Mouse (Mus musculus): ENCODE data around the gene Ppp4r1.

Gene Ppp4r1

DNA sequence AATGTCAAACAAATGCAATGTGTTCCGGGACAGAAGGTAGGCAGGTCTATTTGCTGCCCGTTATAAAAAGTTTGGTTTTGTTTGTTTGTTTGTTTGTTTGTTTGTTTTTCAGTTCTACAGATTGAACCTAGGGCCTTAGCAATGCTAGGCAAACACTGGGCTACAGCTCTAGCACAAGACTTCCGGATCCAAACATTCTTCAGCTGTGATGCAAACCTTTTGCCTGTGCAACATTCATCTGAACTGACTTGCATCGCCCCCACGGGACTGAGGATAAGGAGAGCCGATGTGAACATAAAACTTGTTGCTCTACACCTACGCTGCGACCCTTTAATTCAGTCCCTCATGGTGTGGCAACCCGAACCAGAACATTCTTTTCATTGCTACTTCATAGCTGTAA lies 104.2 kb downstream of the Ppp4r1 start:
- no peak for DNase-seq (ENCODE audit: low read depth in 1 of 2, low spot score in 2 of 2)

DNA sequence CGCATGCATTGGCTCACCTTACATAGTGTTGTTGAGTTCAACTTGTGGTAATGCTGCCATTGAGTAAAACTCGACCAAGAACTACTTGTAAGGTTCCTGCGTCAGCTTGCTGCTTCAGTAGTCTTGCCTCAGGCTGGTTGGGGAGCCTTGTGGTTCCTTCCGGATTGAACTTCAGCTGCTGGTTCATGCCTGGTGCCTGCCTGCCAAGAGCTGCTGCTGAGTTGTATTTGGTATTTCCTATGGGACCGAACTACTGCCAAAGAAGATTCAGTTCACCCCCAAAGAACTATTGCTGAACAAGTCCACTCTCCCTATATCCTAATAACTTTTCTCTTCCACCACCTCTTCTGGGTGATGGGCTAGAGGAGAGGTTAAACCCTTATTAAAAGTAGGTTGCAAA lies 107.1 kb downstream of the Ppp4r1 start:
- no peak for DNase-seq (ENCODE audit: low read depth in 1 of 2, low spot score in 2 of 2)

All from monocyte, adult 2 months (primary cell).